Mouse (Mus musculus) urinary bladder, adult 2 months (tissue): ENCODE measurements around the gene Eid3. TPM values are rescaled to one million over a fixed set of nuclear protein-coding genes. Genes with fewer than 3 reads are reported as not detected.

Experiments used
- DNase-seq: peaks from one replicate; pipeline ENCODE4 v3.0.0; 2022; ENCODE audit warnings: low spot score
- polyA plus RNA-seq: library from polyadenylated mRNA; depleted of rRNA; stranded (reverse); fragments of >200 nt; gene quantifications from 2 replicates; pipeline ENCODE4 v1.2.3, GENCODE M21; 2012; rRNA removed

Eid3 gene
- polyA plus RNA-seq = 0.22 and 0.77 TPM in 2 replicates

GRCm38 (mm10) chr10:82866356-82866755 is at the start of gene Eid3:
Gene Eid3 (plus strand): TSS chr10:82866626.
- DNase-seq = no peak

GRCm38 (mm10) chr10:82817514-82817913 is 48.9 kb upstream of the Eid3 start:
- no peak for DNase-seq

- DNase-seq = no peak
Measured at GRCm38 (mm10) chr10:82817936-82818335, 48.5 kb upstream of the Eid3 start.

GRCm38 (mm10) chr10:82818661-82819060 is 47.8 kb upstream of the Eid3 start:
- no peak for DNase-seq

GRCm38 (mm10) chr10:82823108-82823778 is 43.2 kb upstream of the Eid3 start:
- no peak for DNase-seq

- no peak for DNase-seq
Measured at GRCm38 (mm10) chr10:82823779-82824177, 42.6 kb upstream of the Eid3 start.

GRCm38 (mm10) chr10:82824541-82824940 is 41.9 kb upstream of the Eid3 start:
- no peak for DNase-seq

GRCm38 (mm10) chr10:82826516-82826915 is 39.9 kb upstream of the Eid3 start:
- DNase-seq = no peak

GRCm38 (mm10) chr10:82833926-82834325 is 32.5 kb upstream of the Eid3 start, which contains the start of gene Txnrd1:
Gene Txnrd1 (plus strand): TSS chr10:82833951.
- DNase-seq = no peak

- no peak for DNase-seq
Measured at GRCm38 (mm10) chr10:82835898-82836297, 30.5 kb upstream of the Eid3 start.

GRCm38 (mm10) chr10:82838390-82838789 is 28.0 kb upstream of the Eid3 start:
- DNase-seq = no peak

GRCm38 (mm10) chr10:82844090-82844489 is 22.3 kb upstream of the Eid3 start:
- DNase-seq = no peak

- DNase-seq = no peak
Measured at GRCm38 (mm10) chr10:82844731-82845130, 21.7 kb upstream of the Eid3 start.

GRCm38 (mm10) chr10:82847821-82848459 is 18.5 kb upstream of the Eid3 start:
- DNase-seq = no peak

- no peak for DNase-seq
Measured at GRCm38 (mm10) chr10:82849686-82850353, 16.6 kb upstream of the Eid3 start.

GRCm38 (mm10) chr10:82850354-82850752 is 16.1 kb upstream of the Eid3 start:
- no peak for DNase-seq

GRCm38 (mm10) chr10:82851751-82852150 is 14.7 kb upstream of the Eid3 start:
- DNase-seq = no peak

- no peak for DNase-seq
Measured at GRCm38 (mm10) chr10:82858032-82858680, 8.3 kb upstream of the Eid3 start.

- DNase-seq = peak; percentile 87
Measured at GRCm38 (mm10) chr10:82858691-82859532, 7.5 kb upstream of the Eid3 start.

GRCm38 (mm10) chr10:82859533-82859915 is 6.9 kb upstream of the Eid3 start:
- DNase-seq = no peak

- DNase-seq = peak; percentile 72
Measured at GRCm38 (mm10) chr10:82860181-82860928, 6.1 kb upstream of the Eid3 start.
